Mouse (Mus musculus): ENCODE measurements at regions not wholly inside any gene's neighbourhood (a gene's known extent, or its start where the extent isn't known, plus 50 kb on each side); places are given as distances from the start of the nearest gene placed in this dataset.
"Not testable (repeated sequence)": the region's sequence is repeated elsewhere in the genome, so short reads cannot be mapped to it uniquely, and the experiment has no call there.

GRCm38 (mm10) chr12:65420127-65420526, 194.8 kb downstream of the Wdr20rt start:
- no peak for DNase-seq (ENCODE audit: low read depth, low spot score)

GRCm38 (mm10) chr12:65424506-65424905, 199.2 kb downstream of the Wdr20rt start:
- no peak for DNase-seq (ENCODE audit: low read depth, low spot score)

GRCm38 (mm10) chr12:65425440-65425839, 200.1 kb downstream of the Wdr20rt start:
- no peak for DNase-seq (ENCODE audit: low read depth, low spot score)

- no peak for DNase-seq (ENCODE audit: low read depth, low spot score)
These were observed 201.6 kb downstream of the Wdr20rt start for GRCm38 (mm10) chr12:65426884-65427283.

GRCm38 (mm10) chr12:65428214-65428981, 203.1 kb downstream of the Wdr20rt start:
- DNase-seq (ENCODE audit: low read depth, low spot score), result no peak

- no peak for DNase-seq (ENCODE audit: low read depth, low spot score)
These were observed 225.5 kb downstream of the Wdr20rt start for GRCm38 (mm10) chr12:65450845-65451244.

GRCm38 (mm10) chr12:65455683-65456082, 230.4 kb downstream of the Wdr20rt start:
- no peak for DNase-seq (ENCODE audit: low read depth, low spot score)

- DNase-seq (ENCODE audit: low read depth, low spot score), result no peak
These were observed 231.6 kb downstream of the Wdr20rt start for GRCm38 (mm10) chr12:65456956-65457355.

- no peak for DNase-seq (ENCODE audit: low read depth, low spot score)
These were observed 238.9 kb downstream of the Wdr20rt start for GRCm38 (mm10) chr12:65464246-65464645.

GRCm38 (mm10) chr12:65478674-65479073, 253.4 kb downstream of the Wdr20rt start:
- DNase-seq (ENCODE audit: low read depth, low spot score), result not testable (repeated sequence)

- DNase-seq (ENCODE audit: low read depth, low spot score), result no peak
These were observed 255.5 kb downstream of the Wdr20rt start for GRCm38 (mm10) chr12:65480829-65481228.

- DNase-seq (ENCODE audit: low read depth, low spot score), result no peak
These were observed 265.8 kb downstream of the Wdr20rt start for GRCm38 (mm10) chr12:65491092-65491491.

- no peak for DNase-seq (ENCODE audit: low read depth, low spot score)
These were observed 269.2 kb downstream of the Wdr20rt start for GRCm38 (mm10) chr12:65494388-65495030.

GRCm38 (mm10) chr12:65496613-65497012, 271.3 kb downstream of the Wdr20rt start:
- no peak for DNase-seq (ENCODE audit: low read depth, low spot score)

GRCm38 (mm10) chr12:65497602-65498001, 272.3 kb downstream of the Wdr20rt start:
- no peak for DNase-seq (ENCODE audit: low read depth, low spot score)

- no peak for DNase-seq (ENCODE audit: low read depth, low spot score)
These were observed 276.1 kb downstream of the Wdr20rt start for GRCm38 (mm10) chr12:65501459-65501858.

GRCm38 (mm10) chr12:65502045-65502444, 276.7 kb downstream of the Wdr20rt start:
- no peak for DNase-seq (ENCODE audit: low read depth, low spot score)

GRCm38 (mm10) chr12:65513070-65513469, 287.8 kb downstream of the Wdr20rt start:
- no peak for DNase-seq (ENCODE audit: low read depth, low spot score)

- no peak for DNase-seq (ENCODE audit: low read depth, low spot score)
These were observed 308.9 kb downstream of the Wdr20rt start for GRCm38 (mm10) chr12:65534142-65534690.

- DNase-seq (ENCODE audit: low read depth, low spot score), result no peak
These were observed 323.0 kb downstream of the Wdr20rt start for GRCm38 (mm10) chr12:65548301-65548700.

GRCm38 (mm10) chr12:65552230-65552629, 326.9 kb downstream of the Wdr20rt start:
- no peak for DNase-seq (ENCODE audit: low read depth, low spot score)

- DNase-seq (ENCODE audit: low read depth, low spot score), result no peak
These were observed 333.7 kb downstream of the Wdr20rt start for GRCm38 (mm10) chr12:65559036-65559435.

GRCm38 (mm10) chr12:65559809-65560208, 334.5 kb downstream of the Wdr20rt start:
- DNase-seq (ENCODE audit: low read depth, low spot score), result no peak

Measured in A20 (cell line).